Mouse (Mus musculus) ES-E14 (cell line): ENCODE measurements around the gene Hs6st3. TPM values are rescaled to one million over a fixed set of nuclear protein-coding genes. Genes with fewer than 3 reads are reported as not detected.

ENCODE experiments used
- DNase-seq: peaks from one replicate; pipeline ENCODE4 v3.0.0-alpha.2; 2013; ENCODE audit warnings: low read depth, low spot score
- H3K27ac ChIP-seq: 2 replicates; pipeline ENCODE4 v1.5.1; 2012; ENCODE audit warnings: low read depth, mild to moderate bottlenecking, low read length, moderate library complexity, mixed read lengths; ENCODE audit not compliant: poor library complexity, insufficient read depth, severe bottlenecking
- H3K36me3 ChIP-seq: 2 replicates; pipeline ENCODE4 v1.6.1; 2012; ENCODE audit warnings: mild to moderate bottlenecking, low read length, moderate library complexity, mixed read lengths; ENCODE audit not compliant: control insufficient read depth, poor library complexity, insufficient read depth, severe bottlenecking
- H3K4me1 ChIP-seq, 2 experiments: fragments of 150-350 bp in 1 of 2; sonication (generic) in 1 of 2; 2 replicates each; pipeline ENCODE4 v1.6.1; 2012; ENCODE audit warnings: low read length in 2 of 2, mild to moderate bottlenecking in 1 of 2, mixed read lengths in 1 of 2; ENCODE audit not compliant: control insufficient read depth in 2 of 2, insufficient read depth in 2 of 2, poor library complexity in 1 of 2
- H3K4me3 ChIP-seq, 2 experiments: fragments of 150-350 bp in 1 of 2; sonication (generic) in 1 of 2; 2 replicates each; pipeline ENCODE4 v1.5.1; 2012; ENCODE audit warnings: low read length in 2 of 2, low read depth in 1 of 2, mild to moderate bottlenecking in 1 of 2, mixed read lengths in 1 of 2; ENCODE audit not compliant: insufficient read depth in 1 of 2, poor library complexity in 1 of 2, severe bottlenecking in 1 of 2
- H3K9ac ChIP-seq: 2 replicates; pipeline ENCODE4 v1.6.1; 2012; ENCODE audit warnings: low read depth, mild to moderate bottlenecking, low read length, mixed read lengths; ENCODE audit not compliant: poor library complexity, insufficient read depth, severe bottlenecking
- H3K9me3 ChIP-seq: fragments of 150-350 bp; sonication (generic); 2 replicates; pipeline ENCODE4 v1.6.1; 2012; ENCODE audit warnings: low read depth, mild to moderate bottlenecking, low read length; ENCODE audit not compliant: control insufficient read depth, insufficient read depth
- CHD2 ChIP-seq: IDR thresholded peaks from 2 replicates; pipeline ENCODE4 v1.6.1; 2014; ENCODE audit warnings: mild to moderate bottlenecking, low read depth, low read length, inconsistent platforms
- HCFC1 ChIP-seq: IDR thresholded peaks from 2 replicates; pipeline ENCODE4 v1.6.1; 2012; ENCODE audit warnings: low read length, inconsistent platforms, borderline replicate concordance; ENCODE audit not compliant: insufficient read depth
- MAFK ChIP-seq: IDR thresholded peaks from 2 replicates; pipeline ENCODE4 v1.6.1; 2014; ENCODE audit warnings: mild to moderate bottlenecking, low read depth, low read length, inconsistent platforms; ENCODE audit not compliant: insufficient read depth
- ZC3H11A ChIP-seq: IDR thresholded peaks from 2 replicates; pipeline ENCODE4 v1.6.1; 2012; ENCODE audit warnings: low read depth, mild to moderate bottlenecking, inconsistent platforms, low read length, borderline replicate concordance
- ZNF384 ChIP-seq: IDR thresholded peaks from 2 replicates; pipeline ENCODE4 v1.6.1; 2012; ENCODE audit warnings: low read depth, low read length, inconsistent platforms
- in situ Hi-C, 2 experiments: fragments of 600-800 bp; cut with MboI; formaldehyde crosslinking; loops; one replicate each; pipeline ENCODE4 v1.15.1; 2025; ENCODE audit warnings: low sequenced_read_pairs in 2 of 2, inconsistent platforms in 1 of 2; ENCODE audit not compliant: unreplicated experiment in 2 of 2
- total RNA-seq: library from RNA; depleted of rRNA; stranded (reverse); fragments of 300-350 nt; gene quantifications from 2 replicates; pipeline ENCODE4 v1.2.3, GENCODE M21; 2012

Gene Hs6st3
- total RNA-seq, 1 experiment: 0.62 TPM

GRCm38 (mm10) chr14:119306461-119306860 lies 168.3 kb downstream of the Hs6st3 start:
- H3K9me3 ChIP-seq: no peaks in the 10 kb centered on the region
- H3K27ac ChIP-seq: no peak overlapping the region
- no peaks in the 10 kb centered on the region for H3K36me3 ChIP-seq
- no peak overlapping the region for H3K4me3 ChIP-seq
- DNase-seq: no peak
- TF ChIP-seq MAFK: no peak
- TF ChIP-seq ZC3H11A: no peak
- no peak for TF ChIP-seq ZNF384
- TF ChIP-seq HCFC1: no peak
- TF ChIP-seq CHD2: no peak
- in situ Hi-C loops: no loop called here
- H3K4me1 ChIP-seq: no peaks in the 10 kb centered on the region
- no peak overlapping the region for H3K9ac ChIP-seq

- Histone ChIP-seq H3K4me1 (no peaks in the 10 kb centered on the region), H3K4me3 (no peak overlapping the region), H3K27ac (no peak overlapping the region), H3K9me3 (no peaks in the 10 kb centered on the region), H3K9ac (no peak overlapping the region), H3K36me3 (no peaks in the 10 kb centered on the region)
- TF ChIP-seq HCFC1 (no peak), ZNF384 (no peak), ZC3H11A (no peak), CHD2 (no peak), MAFK (no peak)
- no peak for DNase-seq
- in situ Hi-C loops: no loop called here
Observed at GRCm38 (mm10) chr14:119318379-119318778, 180.2 kb downstream of the Hs6st3 start.

- no peak for DNase-seq
- Histone ChIP-seq H3K9me3 (no peaks in the 10 kb centered on the region), H3K36me3 (no peaks in the 10 kb centered on the region), H3K4me3 (no peak overlapping the region), H3K27ac (no peak overlapping the region), H3K9ac (no peak overlapping the region), H3K4me1 (no peaks in the 10 kb centered on the region)
- in situ Hi-C loops: no loop called here
- no peak for TF ChIP-seq CHD2
- TF ChIP-seq HCFC1: no peak
- TF ChIP-seq ZNF384: no peak
- TF ChIP-seq MAFK: no peak
- no peak for TF ChIP-seq ZC3H11A
Observed at GRCm38 (mm10) chr14:119347236-119347635, 209.1 kb downstream of the Hs6st3 start.

- in situ Hi-C loops: no loop called here
- no peaks in the 10 kb centered on the region for H3K36me3 ChIP-seq
- H3K4me1 ChIP-seq: no peaks in the 10 kb centered on the region
- no peaks in the 10 kb centered on the region for H3K9me3 ChIP-seq
- no peak overlapping the region for H3K9ac ChIP-seq
- DNase-seq: no peak
- no peak overlapping the region for H3K4me3 ChIP-seq
- no peak overlapping the region for H3K27ac ChIP-seq
- TF ChIP-seq ZNF384 (no peak), HCFC1 (no peak), CHD2 (no peak), ZC3H11A (no peak), MAFK (no peak)
Observed at GRCm38 (mm10) chr14:119361414-119361813, 223.3 kb downstream of the Hs6st3 start.

- DNase-seq: no peak
- Histone ChIP-seq H3K4me1 (no peaks in the 10 kb centered on the region), H3K36me3 (no peaks in the 10 kb centered on the region), H3K4me3 (no peak overlapping the region), H3K9ac (no peak overlapping the region), H3K27ac (no peak overlapping the region), H3K9me3 (no peaks in the 10 kb centered on the region)
- in situ Hi-C loops: no loop called here
- TF ChIP-seq CHD2 (no peak), ZC3H11A (no peak)
Observed at GRCm38 (mm10) chr14:119367866-119368425, 229.8 kb downstream of the Hs6st3 start.
